Mouse (Mus musculus): Measurements from ENCODE around the gene Tmtc2. TPM values are rescaled to one million over a fixed set of nuclear protein-coding genes. Genes with fewer than 3 reads are reported as not detected.

The Tmtc2 gene
- polyA plus RNA-seq, 1 experiment from 2014 or later: 1.3 TPM

DNA sequence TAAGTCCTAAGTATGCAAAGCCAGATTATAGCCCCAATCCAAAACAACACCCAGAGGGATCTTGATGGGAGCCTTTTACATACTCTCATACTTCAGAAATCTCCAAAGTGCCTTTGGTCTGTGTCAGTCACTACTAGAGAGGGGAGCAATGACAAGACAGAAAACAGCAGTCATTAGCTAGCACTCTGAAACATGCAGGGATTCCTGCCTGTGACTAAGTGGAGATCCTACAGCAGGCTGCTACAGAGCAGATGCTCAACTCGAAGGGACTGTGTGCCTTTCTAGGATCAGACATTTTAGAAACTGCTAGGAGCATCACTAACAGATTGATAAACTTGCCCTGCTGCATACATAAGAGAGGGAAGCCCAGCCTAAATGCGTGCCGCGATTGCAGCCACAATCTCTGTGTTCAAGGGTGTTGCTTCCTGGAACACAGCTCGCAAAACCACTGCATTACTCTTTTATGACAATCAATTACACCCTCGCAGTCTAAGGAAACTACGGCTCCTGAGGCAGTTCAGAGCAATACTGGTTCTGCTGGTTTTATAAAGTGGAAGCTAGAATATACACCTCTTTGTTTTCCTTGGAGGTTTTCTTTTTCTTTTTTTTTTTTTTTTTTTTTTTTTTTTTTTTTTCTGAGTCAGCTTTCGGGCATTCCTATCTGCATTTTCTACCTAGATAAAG, 50.7 kb downstream of the Tmtc2 start:
- peaks cover 4% of the 10 kb centered on the region; the same call in 1 of the 2 replicates for H3K4me1 ChIP-seq (ENCODE audit: insufficient read depth)
- DNase-seq (no peak), ATAC-seq (no peak)
- H3K36me3 ChIP-seq (replicated peaks; ENCODE audit: insufficient read depth, low read length): no peaks in the 10 kb centered on the region
- no peaks in the 10 kb centered on the region for H3K9me3 ChIP-seq (ENCODE audit: low read length)
- no peak overlapping the region for H3K4me3 ChIP-seq (ENCODE audit: low read depth, low read length)
- H3K27me3 ChIP-seq (ENCODE audit: insufficient read depth, low read length): no peaks in the 10 kb centered on the region
- H3K4me2 ChIP-seq (ENCODE audit: low read depth, low read length): no peak overlapping the region
- TF ChIP-seq CTCF (IDR thresholded peaks at IDR 0.05; ENCODE audit: low read depth) (no peak), EP300 (IDR thresholded peaks at IDR 0.05; ENCODE audit: low read depth) (no peak)
- H3K9ac ChIP-seq (replicated peaks): no peak overlapping the region
- 20% methylated on average over 8 of the region's 8 CpGs for WGBS (ENCODE audit: insufficient replicate concordance)
- H3K27ac ChIP-seq (ENCODE audit: low read depth): no peak overlapping the region

DNA sequence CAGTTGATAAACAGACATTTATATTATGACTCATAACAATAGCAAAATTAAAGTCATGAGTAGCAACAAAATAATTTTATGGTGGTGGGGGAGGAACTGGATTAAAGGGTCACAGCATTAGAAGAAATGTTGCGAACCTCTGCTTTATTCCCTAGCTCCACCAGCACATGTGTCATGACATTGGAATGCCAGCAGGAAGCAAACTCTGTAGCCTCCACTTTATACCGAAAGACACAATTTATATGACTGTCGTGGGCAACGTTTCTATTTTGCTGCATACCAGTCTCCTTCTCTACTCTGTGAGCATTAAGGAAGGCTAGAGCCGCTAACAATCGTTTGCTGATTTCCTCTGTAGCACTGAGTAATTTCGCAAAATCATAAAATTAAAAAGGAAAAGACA, 51.8 kb downstream of the Tmtc2 start:
- Histone ChIP-seq H3K4me1 (ENCODE audit: insufficient read depth) (peaks cover 4% of the 10 kb centered on the region; the same call in 1 of the 2 replicates), H3K9me3 (ENCODE audit: low read length) (no peaks in the 10 kb centered on the region), H3K4me2 (ENCODE audit: low read depth, low read length) (no peak overlapping the region), H3K27ac (ENCODE audit: low read depth) (no peak overlapping the region), H3K36me3 (replicated peaks; ENCODE audit: insufficient read depth, low read length) (no peaks in the 10 kb centered on the region), H3K27me3 (ENCODE audit: insufficient read depth, low read length) (no peaks in the 10 kb centered on the region), H3K4me3 (ENCODE audit: low read depth, low read length) (no peak overlapping the region), H3K9ac (replicated peaks) (no peak overlapping the region)
- DNase-seq (no peak), ATAC-seq (no peak)
- 63% methylated on average over 7 of the region's 7 CpGs for WGBS (ENCODE audit: insufficient replicate concordance)
- TF ChIP-seq CTCF (IDR thresholded peaks at IDR 0.05; ENCODE audit: low read depth): no peak

DNA sequence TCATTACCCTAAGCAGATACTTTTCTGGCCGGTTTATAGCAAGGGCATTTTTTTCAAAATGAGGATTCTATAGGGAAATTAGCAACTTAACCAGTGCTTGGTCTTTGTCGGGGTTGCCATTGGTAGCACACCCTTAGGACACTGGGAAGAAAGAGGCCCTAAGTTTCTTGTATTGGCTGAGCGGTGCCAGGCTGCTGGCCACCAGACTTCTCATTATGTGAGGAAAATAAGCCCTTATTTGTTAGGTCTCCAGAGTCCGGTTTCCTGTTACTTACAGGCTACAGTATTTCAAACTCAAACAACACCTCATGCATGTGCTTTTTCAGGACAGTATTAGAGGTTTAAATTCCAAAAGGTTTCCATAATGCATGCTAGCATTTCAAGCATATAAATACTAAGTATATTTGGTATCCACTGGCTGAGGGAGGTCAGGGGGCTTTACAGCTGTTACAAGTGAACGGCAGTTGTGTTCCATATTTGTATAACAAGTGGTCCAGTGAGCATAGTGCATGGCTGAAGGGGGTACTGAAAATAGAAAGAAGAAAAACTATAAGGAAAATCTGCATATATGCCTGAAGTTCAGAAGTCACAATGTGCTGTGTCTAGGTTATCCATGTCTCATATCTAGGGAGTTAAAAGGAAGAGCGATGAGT, 55.0 kb downstream of the Tmtc2 start:
- H3K27ac ChIP-seq (ENCODE audit: low read depth): no peak overlapping the region
- H3K9ac ChIP-seq (replicated peaks): no peak overlapping the region
- DNase-seq (no peak), ATAC-seq (no peak)
- no peaks in the 10 kb centered on the region for H3K27me3 ChIP-seq (ENCODE audit: insufficient read depth, low read length)
- H3K4me1 ChIP-seq (ENCODE audit: insufficient read depth): no peaks in the 10 kb centered on the region
- H3K9me3 ChIP-seq (ENCODE audit: low read length): no peaks in the 10 kb centered on the region
- H3K36me3 ChIP-seq (replicated peaks; ENCODE audit: insufficient read depth, low read length): no peaks in the 10 kb centered on the region
- no peak overlapping the region for H3K4me3 ChIP-seq (ENCODE audit: low read depth, low read length)
- WGBS (ENCODE audit: insufficient replicate concordance): 80% methylated on average over 6 of the region's 6 CpGs
- H3K4me2 ChIP-seq (ENCODE audit: low read depth, low read length): no peak overlapping the region
- TF ChIP-seq EP300 (IDR thresholded peaks at IDR 0.05; ENCODE audit: low read depth) (no peak), CTCF (IDR thresholded peaks at IDR 0.05; ENCODE audit: low read depth) (no peak)

DNA sequence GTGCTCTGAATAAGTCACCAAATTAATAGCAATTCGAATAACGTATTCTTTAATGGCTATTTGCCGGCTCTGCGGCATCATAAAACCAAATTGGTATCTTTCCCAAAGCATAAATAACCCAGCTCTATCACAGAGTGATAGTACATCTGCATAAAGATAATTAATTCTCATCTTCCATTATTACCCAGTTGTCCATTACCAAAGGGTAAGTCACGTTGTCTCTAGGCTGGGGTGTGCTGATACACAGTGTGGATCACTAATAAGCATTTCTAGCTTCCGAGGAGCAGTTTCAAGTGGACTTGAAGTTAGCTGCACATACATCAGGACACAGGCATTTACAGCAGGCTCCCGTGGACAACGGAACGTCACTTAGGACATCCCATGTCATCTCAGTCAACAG, 56.1 kb downstream of the Tmtc2 start:
- no peak for DNase-seq
- no peak for ATAC-seq
- no peaks in the 10 kb centered on the region for H3K27me3 ChIP-seq (ENCODE audit: insufficient read depth, low read length)
- H3K4me3 ChIP-seq (ENCODE audit: low read depth, low read length): no peak overlapping the region
- 83% methylated on average over 9 of the region's 9 CpGs for WGBS (ENCODE audit: insufficient replicate concordance)
- no peak overlapping the region for H3K27ac ChIP-seq (ENCODE audit: low read depth)
- H3K4me1 ChIP-seq (ENCODE audit: insufficient read depth): no peaks in the 10 kb centered on the region
- H3K36me3 ChIP-seq (replicated peaks; ENCODE audit: insufficient read depth, low read length): no peaks in the 10 kb centered on the region
- no peak overlapping the region for H3K9ac ChIP-seq (replicated peaks)
- TF ChIP-seq EP300 (IDR thresholded peaks at IDR 0.05; ENCODE audit: low read depth) (no peak), CTCF (IDR thresholded peaks at IDR 0.05; ENCODE audit: low read depth) (no peak)
- H3K4me2 ChIP-seq (ENCODE audit: low read depth, low read length): no peak overlapping the region
- no peaks in the 10 kb centered on the region for H3K9me3 ChIP-seq (ENCODE audit: low read length)

DNA sequence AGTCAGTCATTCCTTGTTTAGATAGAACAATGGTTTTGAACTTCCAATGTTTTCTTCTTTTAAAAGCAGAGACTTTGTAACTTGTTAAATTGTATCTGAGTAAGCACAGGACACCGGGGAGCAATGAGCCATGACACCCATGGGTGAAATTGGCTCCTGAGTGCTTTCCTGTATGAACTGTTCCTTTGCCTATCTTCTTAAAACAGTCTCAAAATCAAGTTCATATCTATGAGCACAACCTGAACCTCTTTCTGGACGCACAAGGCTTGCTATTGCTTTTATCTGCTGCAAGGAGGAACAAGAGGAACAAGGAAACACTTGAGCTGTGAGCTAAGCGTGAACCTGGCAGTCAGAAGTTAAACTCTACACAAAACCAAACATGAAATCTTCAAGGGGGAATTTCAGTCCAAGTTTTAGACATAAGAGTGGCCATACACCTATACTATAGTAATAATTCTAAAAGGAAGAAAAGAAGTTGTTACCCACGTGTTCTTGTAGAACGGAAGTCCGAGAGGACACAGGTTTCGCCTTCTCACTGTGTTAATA, 60.4 kb downstream of the Tmtc2 start:
- ATAC-seq: no peak
- TF ChIP-seq CTCF (IDR thresholded peaks at IDR 0.05; ENCODE audit: low read depth): no peak
- no peak for TF ChIP-seq EP300 (IDR thresholded peaks at IDR 0.05; ENCODE audit: low read depth)
- WGBS (ENCODE audit: insufficient replicate concordance): 73% methylated on average over 7 of the region's 7 CpGs
- no peak overlapping the region for H3K4me3 ChIP-seq (ENCODE audit: low read depth, low read length)
- no peak overlapping the region for H3K9ac ChIP-seq (replicated peaks)
- DNase-seq: no peak
- H3K4me1 ChIP-seq (ENCODE audit: insufficient read depth): no peaks in the 10 kb centered on the region
- no peaks in the 10 kb centered on the region for H3K9me3 ChIP-seq (ENCODE audit: low read length)
- H3K36me3 ChIP-seq (replicated peaks; ENCODE audit: insufficient read depth, low read length): no peaks in the 10 kb centered on the region
- no peak overlapping the region for H3K27ac ChIP-seq (ENCODE audit: low read depth)
- no peak overlapping the region for H3K4me2 ChIP-seq (ENCODE audit: low read depth, low read length)
- no peaks in the 10 kb centered on the region for H3K27me3 ChIP-seq (ENCODE audit: insufficient read depth, low read length)

GRCm38 (mm10) chr10:105509896-105510272, 64.4 kb downstream of the Tmtc2 start:
- H3K4me3 ChIP-seq (ENCODE audit: low read depth, low read length): no peak overlapping the region
- H3K9ac ChIP-seq (replicated peaks): no peak overlapping the region
- H3K4me2 ChIP-seq (ENCODE audit: low read depth, low read length): 0 out of 2 replicates have a peak overlapping the region, but pooled peaks have one; percentile 11
- DNase-seq: no peak
- H3K4me1 ChIP-seq (ENCODE audit: insufficient read depth): 0 out of 2 replicates have a peak, but pooled peaks cover 3% of the 10 kb centered on the region
- H3K36me3 ChIP-seq (replicated peaks; ENCODE audit: insufficient read depth, low read length): no peaks in the 10 kb centered on the region
- no peak overlapping the region; the same call in 1 of the 2 replicates for H3K27ac ChIP-seq (ENCODE audit: low read depth)
- WGBS (ENCODE audit: insufficient replicate concordance): 53% methylated on average over 5 of the region's 5 CpGs
- no peaks in the 10 kb centered on the region for H3K27me3 ChIP-seq (ENCODE audit: insufficient read depth, low read length)
- no peak for ATAC-seq
- no peaks in the 10 kb centered on the region for H3K9me3 ChIP-seq (ENCODE audit: low read length)
- TF ChIP-seq CTCF (IDR thresholded peaks at IDR 0.05; ENCODE audit: low read depth) (no peak), EP300 (IDR thresholded peaks at IDR 0.05; ENCODE audit: low read depth) (no peak)
